In the genomic region with DNA sequence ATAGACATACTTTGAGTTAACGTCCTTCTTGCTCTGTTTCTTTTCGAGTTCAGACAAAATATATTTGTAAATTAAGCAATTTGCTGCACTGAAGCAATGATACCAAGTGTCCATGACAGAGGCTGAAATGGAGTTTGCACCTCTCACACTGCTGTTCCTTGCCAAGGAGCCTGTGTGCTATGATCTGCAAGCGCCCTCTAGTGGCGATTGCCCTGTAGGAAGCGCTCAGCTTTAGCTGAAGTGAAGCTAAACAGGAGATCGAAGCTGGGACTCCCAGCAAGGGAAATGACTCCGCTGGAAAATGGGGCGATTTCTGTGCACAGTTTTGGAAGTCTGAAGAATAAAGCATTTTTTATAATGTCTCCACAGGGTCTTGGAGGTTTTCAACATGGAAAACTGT, we compare ENCODE assay signal across 8 mouse cellular contexts.
DNase-seq lines count a peak whose midpoint lies in the region; ATAC-seq and TF ChIP-seq lines count a peak whose summit lies in the region.

No protein-coding gene starts in this region.

- no peak overlapping the region for H3K4me3 ChIP-seq in kidney, embryonic 15.5 days (replicated peaks)
- H3K4me3 ChIP-seq in limb, embryonic 14.5 days (replicated peaks; ENCODE audit: low read length) = no peak overlapping the region
- no peak overlapping the region for H3K4me3 ChIP-seq in neural tube, embryonic 11.5 days (ENCODE audit: low read depth, low read length)

- no peak overlapping the region for H3K27ac ChIP-seq in kidney, embryonic 15.5 days
- H3K27ac ChIP-seq in limb, embryonic 14.5 days (replicated peaks; ENCODE audit: low read depth, low read length) = no peak overlapping the region
- H3K27ac ChIP-seq in neural tube, embryonic 11.5 days (ENCODE audit: low read depth, low read length) = no peak overlapping the region

- TF ChIP-seq POLR2A in limb, embryonic 14.5 days (IDR thresholded peaks at IDR 0.05; ENCODE audit: borderline replicate concordance, extremely low read depth, insufficient read depth, insufficient read length) = no peak

- no peaks in the 10 kb centered on the region for H3K36me3 ChIP-seq in kidney, embryonic 15.5 days
- no peaks in the 10 kb centered on the region for H3K36me3 ChIP-seq in limb, embryonic 14.5 days (ENCODE audit: control insufficient read depth, insufficient read depth, low read length)
- H3K36me3 ChIP-seq in neural tube, embryonic 11.5 days (ENCODE audit: control insufficient read depth, insufficient read depth, low read length) = no peaks in the 10 kb centered on the region

- H3K9me3 ChIP-seq in kidney, embryonic 15.5 days (replicated peaks) = no peaks in the 10 kb centered on the region
- no peaks in the 10 kb centered on the region for H3K9me3 ChIP-seq in limb, embryonic 14.5 days (ENCODE audit: control insufficient read depth, low read length)
- no peaks in the 10 kb centered on the region; the same call in 1 of the 2 replicates for H3K9me3 ChIP-seq in neural tube, embryonic 11.5 days (ENCODE audit: control insufficient read depth, low read length)

- WGBS in kidney, embryonic 15.5 days = 4% methylated on average over 8 of the region's 8 CpGs
- WGBS in limb, embryonic 14.5 days = 4% methylated on average over 8 of the region's 8 CpGs
- WGBS in neural tube, embryonic 11.5 days = 4% methylated on average over 8 of the region's 8 CpGs

- H3K9ac ChIP-seq in kidney, embryonic 15.5 days = no peak overlapping the region
- no peak overlapping the region for H3K9ac ChIP-seq in limb, embryonic 14.5 days (ENCODE audit: low read depth, low read length, severe bottlenecking)
- no peak overlapping the region for H3K9ac ChIP-seq in neural tube, embryonic 11.5 days (ENCODE audit: low read length)

- no peaks in the 10 kb centered on the region; the same call in 1 of the 2 replicates for H3K27me3 ChIP-seq in kidney, embryonic 15.5 days
- no peaks in the 10 kb centered on the region for H3K27me3 ChIP-seq in limb, embryonic 14.5 days (ENCODE audit: control insufficient read depth, insufficient read depth, low read length)
- H3K27me3 ChIP-seq in neural tube, embryonic 11.5 days (ENCODE audit: control insufficient read depth, insufficient read depth, low read length) = no peaks in the 10 kb centered on the region

- peak; percentile 78 for DNase-seq in 416B (ENCODE audit: low read depth)
- DNase-seq in adrenal gland, postnatal 14 days = peak; percentile 78
- peak; percentile 75 for DNase-seq in embryo, embryonic 9.5 days (ENCODE audit: extremely low spot score)
- DNase-seq in heart, adult 8-10 months (ENCODE audit: low spot score) = peak; percentile 36
- peak; percentile 91 for DNase-seq in limb, embryonic 14.5 days (ENCODE audit: low spot score)
- DNase-seq in neural tube, embryonic 11.5 days (ENCODE audit: low spot score) = peak; percentile 88
- peak; percentile 78 for DNase-seq in telencephalon, adult 2 months (ENCODE audit: low read depth, low spot score)

- ATAC-seq in kidney, embryonic 15.5 days (replicated peaks; ENCODE audit: low FRiP score) = peak; percentile 79
- no peak for ATAC-seq in limb, embryonic 14.5 days (ENCODE audit: low FRiP score, low read depth)
- peak; percentile 83 for ATAC-seq in neural tube, embryonic 11.5 days (ENCODE audit: insufficient read depth, low FRiP score, low TSS enrichment)

- no peak overlapping the region for H3K4me2 ChIP-seq in kidney, embryonic 15.5 days
- H3K4me2 ChIP-seq in limb, embryonic 14.5 days (replicated peaks; ENCODE audit: low read depth, low read length, severe bottlenecking) = no peak overlapping the region
- H3K4me2 ChIP-seq in neural tube, embryonic 11.5 days (ENCODE audit: low read depth) = no peak overlapping the region

- no peaks in the 10 kb centered on the region for H3K4me1 ChIP-seq in kidney, embryonic 15.5 days
- H3K4me1 ChIP-seq in limb, embryonic 14.5 days (ENCODE audit: control insufficient read depth, insufficient read depth, low read length) = no peaks in the 10 kb centered on the region
- no peaks in the 10 kb centered on the region for H3K4me1 ChIP-seq in neural tube, embryonic 11.5 days (ENCODE audit: control insufficient read depth, insufficient read depth, low read length)

Comparison
In these comparisons a context has a peak if more than half of its experiments do, and no peak if none do; other contexts are left out.
1. DNase-seq: peak in every context shown above with its lines; median percentile 91 in limb, embryonic 14.5 days; 88 in neural tube, embryonic 11.5 days; 78 in 416B; 78 in adrenal gland, postnatal 14 days; 78 in telencephalon, adult 2 months; 75 in embryo, embryonic 9.5 days; 36 in heart, adult 8-10 months.